Mouse (Mus musculus): Measurements from ENCODE around the gene Tceal8.
"Not testable (repeated sequence)": the region's sequence is repeated elsewhere in the genome, so short reads cannot be mapped to it uniquely, and the experiment has no call there.

Gene Tceal8

DNA sequence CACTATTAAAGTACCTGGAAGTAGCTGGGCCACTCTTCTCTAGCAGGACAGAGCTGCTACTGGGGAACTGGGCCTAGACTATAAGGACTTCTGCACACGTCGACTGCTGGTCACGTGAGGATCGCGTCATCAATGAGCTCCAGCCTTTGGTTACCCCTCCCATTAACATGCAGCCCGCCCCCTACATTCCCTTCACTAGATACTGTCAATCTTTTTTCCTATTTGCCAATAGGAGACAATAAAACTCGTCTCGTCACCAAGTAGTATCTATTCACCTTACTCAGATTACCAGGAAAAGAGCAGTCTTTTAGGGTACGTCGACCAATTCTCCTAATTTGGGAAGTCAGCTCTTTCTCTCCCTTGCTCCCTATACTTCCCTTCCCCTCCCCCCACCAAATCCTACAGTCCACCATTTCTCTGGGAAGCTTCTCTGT is at the start of gene Tceal8:
Tceal8 (minus strand) TSS at position 225 of the 434 bp plus-strand sequence.
- DNase-seq (ENCODE audit: extremely low spot score, low read depth, low spot score): peak; percentile 66

DNA sequence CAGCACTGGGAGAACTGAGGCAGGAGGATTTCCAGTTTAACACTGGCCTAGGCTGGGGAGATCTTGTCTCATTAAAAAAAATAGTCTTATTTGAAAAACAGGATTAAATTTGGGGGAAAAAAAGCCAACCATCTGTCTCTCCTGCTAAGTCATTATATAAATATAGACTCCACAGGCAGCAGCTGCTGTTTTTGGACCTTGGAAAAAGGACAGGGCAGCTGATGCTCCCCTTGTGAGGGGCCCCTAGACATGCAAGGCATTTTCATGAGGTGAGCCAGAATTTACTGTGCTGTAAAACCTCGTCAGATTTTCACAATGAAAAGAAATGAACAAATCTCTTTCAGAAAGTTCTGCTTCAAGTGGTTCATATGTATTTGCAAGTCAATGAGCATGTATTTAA is 44.2 kb upstream of the Tceal8 start:
- no peak for DNase-seq (ENCODE audit: extremely low spot score, low read depth, low spot score)

DNA sequence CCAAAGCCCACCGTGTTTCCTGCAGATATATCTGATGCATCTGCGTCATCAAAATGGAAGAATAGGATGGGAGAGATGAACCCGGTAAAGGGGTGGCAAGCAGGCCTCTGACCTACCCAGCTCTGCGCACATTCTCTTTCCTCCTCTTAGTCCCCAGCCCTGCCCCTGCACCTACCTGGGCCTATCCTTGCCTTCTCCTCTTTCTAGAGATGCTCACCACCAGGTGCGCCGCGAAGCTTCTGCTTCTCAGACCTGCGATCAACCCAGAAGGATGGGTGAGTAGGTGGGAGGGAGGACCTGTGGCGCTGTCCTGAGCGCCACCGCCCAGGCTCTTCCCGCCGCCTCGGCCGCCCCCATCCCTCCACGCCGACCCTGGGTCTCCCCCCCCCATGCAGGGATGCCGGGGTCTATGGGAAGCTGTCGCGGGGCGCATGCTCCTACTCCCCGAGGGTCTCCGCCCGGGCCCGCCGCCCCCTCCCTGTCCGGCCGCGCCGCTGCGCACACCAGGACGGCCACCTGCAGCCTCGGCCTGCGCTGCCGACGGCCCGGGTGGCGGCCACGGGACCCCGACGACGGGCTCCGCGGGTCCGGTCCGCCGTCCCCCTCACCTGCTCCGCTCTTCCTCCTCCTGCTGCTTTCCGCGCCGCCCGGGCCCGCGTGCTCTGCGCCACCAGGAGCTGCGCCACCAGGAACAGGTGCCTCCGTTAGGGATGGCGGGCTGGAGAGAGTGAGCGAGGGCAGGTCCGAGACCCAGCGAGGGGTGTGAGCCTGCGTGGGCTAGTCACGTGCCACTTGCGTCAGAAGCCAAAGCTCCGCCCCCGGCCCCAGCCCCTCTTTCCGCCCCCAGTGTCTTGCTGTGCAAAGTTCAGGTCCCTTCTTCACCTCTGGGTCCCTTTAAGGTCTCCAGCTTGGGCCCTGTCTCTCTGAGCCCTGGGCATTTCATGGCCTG is 42.9 kb upstream of the Tceal8 start, which contains the start of the genes Tceal7 and Bex1:
Tceal7 (plus strand) TSS at position 51 of the 949 bp plus-strand sequence.
Bex1 (minus strand) TSS at position 785 of the 949 bp plus-strand sequence.
- not testable (repeated sequence) for DNase-seq (ENCODE audit: extremely low spot score, low read depth, low spot score)

DNA sequence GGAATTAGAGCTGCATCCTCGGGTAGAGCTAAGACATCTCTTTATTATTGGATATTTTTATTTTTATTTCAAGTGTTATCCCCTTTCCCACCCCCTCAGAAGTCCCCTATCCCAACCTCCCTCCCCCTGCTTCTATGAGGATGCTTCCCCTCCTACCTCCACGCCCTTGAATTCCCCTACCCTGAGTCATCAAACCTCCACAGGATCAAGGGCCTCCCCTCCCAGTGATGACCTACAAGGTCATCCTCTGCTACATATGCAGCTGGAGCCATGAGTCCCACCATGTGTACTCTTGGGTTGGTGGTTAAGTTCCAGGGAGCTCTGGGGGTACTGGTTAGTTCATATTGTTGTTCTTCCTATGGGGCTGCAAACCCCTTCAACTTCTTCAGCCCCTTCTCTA is 41.3 kb upstream of the Tceal8 start:
- no peak for DNase-seq (ENCODE audit: extremely low spot score, low read depth, low spot score)

DNA sequence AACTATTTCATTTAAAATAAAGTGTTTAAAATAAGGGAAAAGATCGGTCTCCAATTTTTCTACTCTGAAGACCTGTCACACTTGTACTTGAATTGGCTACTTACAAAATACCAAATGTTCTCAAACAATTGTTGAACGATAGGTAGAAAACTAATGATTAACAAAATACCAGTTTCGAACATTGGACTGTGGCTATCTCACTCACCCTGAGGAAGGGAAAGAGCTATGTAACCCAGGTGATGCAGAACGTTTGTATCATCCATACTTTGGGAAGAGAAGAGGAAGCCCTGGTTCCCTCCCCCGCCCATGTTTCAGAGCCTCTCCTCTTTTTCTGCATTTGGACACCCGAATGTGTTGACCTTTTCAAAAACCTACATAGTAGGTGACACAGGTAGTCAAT is 32.3 kb upstream of the Tceal8 start:
- no peak for DNase-seq (ENCODE audit: extremely low spot score, low read depth, low spot score)

DNA sequence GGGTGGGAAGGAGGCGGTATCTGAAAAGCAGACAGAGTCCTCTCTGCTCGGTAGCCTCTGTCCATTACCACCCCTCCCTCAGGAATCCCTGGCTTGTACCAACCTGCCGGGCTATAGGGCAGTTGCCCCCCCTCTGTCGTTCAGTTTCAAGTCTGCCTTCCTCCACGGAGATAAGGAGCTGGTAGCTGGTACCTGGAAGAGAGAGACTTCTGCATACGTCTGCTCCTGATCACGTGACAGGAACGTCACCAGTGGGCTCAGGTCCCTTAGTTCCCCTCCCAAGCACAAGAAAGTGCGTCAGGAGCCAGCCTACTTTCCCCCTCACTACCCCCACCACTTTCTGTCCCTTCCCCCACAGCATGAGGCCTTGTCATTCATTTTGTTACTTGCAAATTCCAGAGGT is 31.5 kb upstream of the Tceal8 start, which contains the start of gene Tceal5:
Tceal5 (minus strand) TSS at position 213 of the 403 bp plus-strand sequence.
- no peak for DNase-seq (ENCODE audit: extremely low spot score, low read depth, low spot score)

DNA sequence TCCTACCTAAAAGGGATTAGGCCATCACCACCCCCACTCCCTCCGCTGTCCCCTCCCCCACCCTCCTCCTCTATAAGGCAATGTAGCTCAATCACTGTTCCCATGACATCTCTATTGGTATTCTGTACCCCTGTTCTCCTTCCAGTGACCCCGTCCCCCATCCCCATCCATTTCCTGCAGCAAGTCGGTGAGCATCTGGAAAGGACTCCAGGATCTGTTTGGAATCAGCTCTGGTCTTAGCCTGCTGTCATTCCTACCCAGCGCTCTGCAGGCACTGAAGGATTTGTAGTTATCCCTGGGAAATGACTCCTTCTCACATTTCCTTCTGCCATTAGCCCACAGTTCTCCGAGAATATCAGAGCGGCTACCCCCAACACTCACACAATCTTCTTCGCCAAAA is 31.1 kb upstream of the Tceal8 start:
- no peak for DNase-seq (ENCODE audit: extremely low spot score, low read depth, low spot score)

DNA sequence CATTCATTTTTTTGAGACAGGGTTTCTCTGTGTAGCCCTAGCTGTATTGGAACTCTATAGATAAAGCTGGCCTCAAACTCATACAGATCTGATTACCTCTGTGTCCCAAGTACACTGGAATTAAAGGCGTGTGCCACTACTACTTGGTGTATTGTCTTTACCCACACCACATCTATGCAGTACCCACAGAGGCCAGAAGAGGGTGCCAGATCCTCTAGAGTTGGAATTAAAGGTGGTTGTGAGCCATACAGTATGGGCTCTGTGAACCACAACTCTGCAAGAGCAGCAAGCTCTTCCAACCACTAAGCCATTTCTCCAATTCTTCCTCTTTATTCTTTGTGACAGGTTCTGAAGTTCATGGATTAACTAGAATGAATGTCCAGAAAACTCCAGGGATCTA is 24.7 kb upstream of the Tceal8 start:
- DNase-seq (ENCODE audit: extremely low spot score, low read depth, low spot score): no peak

DNA sequence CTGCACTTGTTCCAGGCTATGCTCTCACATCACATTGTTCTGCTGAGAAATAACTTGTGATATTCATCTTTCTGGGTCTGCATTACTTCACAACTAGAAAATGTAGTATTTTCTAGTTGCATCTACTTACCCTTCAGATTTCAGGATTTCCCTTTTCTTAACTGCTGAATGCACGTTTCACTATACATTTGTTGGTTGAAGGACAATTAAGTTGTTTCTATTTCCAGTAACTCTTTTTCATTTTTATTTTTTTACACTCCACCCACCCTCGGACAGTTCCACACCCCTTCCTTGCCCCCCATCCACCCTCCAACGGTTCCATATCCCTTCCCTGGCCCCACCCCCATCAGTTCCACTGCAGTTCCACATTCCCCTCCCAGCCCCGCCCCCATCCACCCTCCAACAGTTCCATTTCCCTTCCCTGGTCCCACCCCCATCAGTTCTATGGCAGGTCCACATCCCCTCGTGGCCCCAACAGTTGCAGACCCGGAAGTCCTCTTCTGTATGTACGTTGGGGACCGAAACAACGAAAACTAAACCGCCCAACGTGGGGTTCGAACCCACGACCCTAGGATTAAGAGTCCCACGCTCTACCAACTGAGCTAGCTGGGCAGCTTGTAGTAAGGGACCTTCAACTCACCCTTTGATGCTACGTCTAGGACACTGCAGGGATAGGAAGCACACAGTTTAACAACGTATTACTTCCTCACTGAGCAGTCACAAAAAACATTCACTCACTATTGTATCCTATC is 23.2 kb upstream of the Tceal8 start:
- no peak for DNase-seq (ENCODE audit: extremely low spot score, low read depth, low spot score)

DNA sequence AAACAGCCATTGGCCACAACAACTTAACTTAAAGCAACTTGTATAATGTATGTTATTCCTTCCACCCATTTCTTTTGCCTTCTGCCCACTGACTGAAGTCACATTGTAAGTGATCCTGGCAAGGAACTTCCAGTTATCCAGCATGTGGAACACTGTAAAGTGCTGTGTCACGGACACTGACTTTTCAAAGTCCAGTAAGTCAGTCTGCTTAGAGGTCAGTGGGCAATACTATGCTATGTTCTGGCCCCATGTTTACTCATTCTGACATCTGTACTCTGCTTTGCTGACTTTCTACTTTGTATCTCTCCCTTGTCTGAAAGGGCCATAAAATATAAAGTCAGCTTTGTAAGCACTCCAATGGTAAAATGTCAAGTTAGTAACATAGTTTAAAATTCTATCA is 11.0 kb upstream of the Tceal8 start:
- DNase-seq (ENCODE audit: extremely low spot score, low read depth, low spot score): no peak

DNA sequence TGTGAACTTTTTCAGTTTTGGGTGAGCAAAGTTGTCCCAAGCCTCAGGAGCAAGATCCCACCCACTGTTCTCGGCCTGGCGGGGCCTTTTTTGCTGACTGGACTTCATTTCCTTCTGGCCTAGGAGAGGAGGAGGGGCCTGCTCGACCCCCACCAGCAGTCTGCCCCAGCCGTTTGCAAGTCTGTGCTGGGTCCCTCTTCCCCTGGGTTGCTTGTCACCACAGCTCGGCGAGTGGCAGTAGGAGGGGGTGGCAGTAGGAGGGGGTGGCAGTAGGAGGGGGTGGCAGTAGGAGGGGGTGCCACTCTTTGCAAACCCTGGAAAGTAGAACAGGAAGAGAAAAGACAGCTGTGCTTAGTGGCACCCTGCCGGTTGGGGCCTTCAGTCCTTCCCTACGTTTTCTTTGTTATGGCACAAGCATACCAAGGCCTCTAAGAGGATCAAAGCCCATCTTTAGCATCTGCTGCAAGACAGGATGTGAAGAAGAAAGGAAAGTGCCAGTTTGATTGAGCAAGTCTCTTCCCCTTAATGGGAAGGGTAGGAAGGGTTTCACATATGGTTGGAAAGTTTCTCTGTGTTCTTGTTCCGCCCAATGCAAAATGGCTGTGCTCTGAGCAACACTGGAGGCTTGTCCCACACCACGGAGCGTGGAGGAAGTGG is 8.9 kb upstream of the Tceal8 start:
- no peak for DNase-seq (ENCODE audit: extremely low spot score, low read depth, low spot score)

DNA sequence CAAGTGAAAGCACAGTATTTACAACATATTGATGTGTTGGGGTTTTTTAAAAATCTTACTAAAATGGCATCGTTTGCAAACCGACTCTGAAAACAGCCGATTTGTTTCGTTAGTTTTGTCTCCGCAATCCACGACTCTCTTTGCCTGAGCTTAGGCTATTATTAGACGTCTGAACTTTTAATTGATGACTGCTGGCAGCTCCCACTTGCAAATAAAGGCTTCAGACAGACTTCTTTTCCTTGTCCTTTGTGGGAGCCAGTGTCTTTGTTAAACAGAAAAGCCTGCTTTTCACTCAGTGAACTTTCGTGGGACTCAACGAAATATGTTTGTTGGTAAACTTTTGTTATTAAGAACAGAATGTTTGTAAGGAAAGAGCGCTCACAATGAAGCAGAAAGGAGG is 644 bp upstream of the Tceal8 start:
- peak; percentile 6 for DNase-seq (ENCODE audit: extremely low spot score, low read depth, low spot score)

DNA sequence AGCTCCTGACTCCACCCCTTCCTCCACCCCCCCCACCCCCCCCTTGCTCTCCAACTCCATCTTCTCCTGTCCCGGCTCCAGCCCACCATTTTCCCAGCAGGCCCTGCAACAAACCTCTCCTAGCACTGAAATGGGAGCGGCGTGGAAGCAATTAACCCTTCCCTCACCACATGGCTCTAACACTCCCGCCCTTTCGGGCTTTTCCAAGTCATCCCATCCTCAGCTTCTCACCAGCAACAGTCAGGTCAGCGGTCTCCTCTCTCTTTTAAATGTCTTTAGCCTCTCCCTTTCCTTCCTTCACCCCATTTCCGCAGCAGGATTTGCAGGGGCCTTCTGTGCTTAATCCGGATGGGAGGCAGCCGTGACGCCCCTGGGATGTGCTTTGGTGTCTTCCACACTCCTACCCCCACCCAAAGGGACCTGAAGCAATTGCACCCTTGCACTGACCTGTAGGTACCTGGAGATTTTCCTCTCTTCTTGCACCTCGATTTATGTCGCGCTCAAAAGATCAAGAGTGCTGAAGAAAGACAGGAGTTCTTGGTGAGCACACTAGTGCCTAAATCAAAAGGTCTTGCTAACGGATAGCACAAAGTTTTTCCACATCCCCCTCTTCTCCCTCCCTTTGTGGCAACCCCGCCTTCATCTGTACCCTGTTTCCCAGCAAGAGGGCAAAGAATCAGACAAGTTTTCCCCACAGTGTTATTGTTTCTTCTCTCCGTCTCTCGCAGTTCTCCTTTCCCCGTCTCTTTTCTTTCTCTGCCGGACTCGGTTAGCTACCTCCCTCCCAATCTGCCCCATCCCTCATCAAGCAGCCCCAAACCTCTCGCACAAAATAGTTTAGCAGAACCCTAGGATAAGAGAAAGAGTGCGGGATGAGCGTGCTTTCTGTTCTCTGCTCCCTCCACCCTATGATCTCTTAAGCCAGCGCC is 689 bp downstream of the Tceal8 start:
- no peak for DNase-seq (ENCODE audit: extremely low spot score, low read depth, low spot score)

DNA sequence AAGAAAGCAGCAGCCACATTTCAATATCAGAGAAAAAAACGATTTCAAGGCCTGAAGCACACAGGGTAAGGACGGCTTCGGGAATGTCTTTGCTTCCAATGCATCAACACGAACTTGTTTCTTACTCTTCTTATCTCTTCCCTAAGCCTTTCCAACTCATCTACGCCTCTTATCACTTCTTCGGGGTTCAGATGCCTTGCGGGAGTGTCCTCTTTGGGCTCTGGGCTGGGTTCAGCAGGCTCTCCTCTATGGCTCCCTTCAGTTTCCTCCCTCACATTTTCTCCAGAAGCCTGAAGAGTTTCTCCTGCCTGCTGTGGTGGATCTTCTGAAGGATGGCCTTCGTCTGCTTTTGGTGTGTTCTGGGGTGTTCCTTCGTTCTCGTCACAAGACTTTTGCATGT is 1.5 kb downstream of the Tceal8 start:
- no peak for DNase-seq (ENCODE audit: extremely low spot score, low read depth, low spot score)

DNA sequence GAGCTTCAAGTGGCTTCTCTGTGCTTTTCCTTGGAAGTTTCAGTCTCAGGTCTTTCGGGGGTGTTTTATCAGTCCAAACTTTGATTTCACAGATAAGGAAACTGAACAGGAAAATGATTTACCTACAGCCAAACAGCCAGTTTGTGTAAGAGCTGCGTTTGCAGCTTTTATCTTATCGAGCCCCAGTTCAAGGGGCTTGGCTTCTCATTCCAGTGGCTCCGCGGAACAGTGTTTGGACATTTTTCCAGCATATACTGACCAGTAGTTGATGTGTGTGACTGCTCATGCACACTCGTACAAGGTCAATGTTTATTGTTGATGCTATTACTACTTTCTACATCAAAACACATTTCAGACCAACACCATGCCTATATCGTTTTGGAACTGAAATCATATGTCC is 27.9 kb downstream of the Tceal8 start:
- DNase-seq (ENCODE audit: extremely low spot score, low read depth, low spot score): no peak

DNA sequence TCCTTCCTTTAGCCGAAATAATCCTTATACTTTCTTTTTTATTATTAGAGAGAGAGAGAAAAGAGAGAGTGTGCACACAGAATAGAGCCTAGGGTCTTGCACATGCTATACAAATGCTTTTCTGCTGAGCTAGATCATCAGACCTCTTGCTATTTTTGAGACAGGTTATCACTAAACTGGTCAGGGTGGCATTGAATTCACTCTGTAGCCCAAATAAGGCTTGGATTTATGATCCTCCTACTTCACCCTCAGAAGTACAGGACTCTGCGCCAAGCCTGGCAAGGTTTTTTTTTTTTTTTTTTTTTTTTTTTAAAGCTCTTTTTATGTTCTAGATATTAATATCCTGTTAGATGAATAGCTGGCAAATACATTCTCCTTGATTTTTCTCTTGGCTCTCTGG is 28.4 kb downstream of the Tceal8 start:
- no peak for DNase-seq (ENCODE audit: extremely low spot score, low read depth, low spot score)

DNA sequence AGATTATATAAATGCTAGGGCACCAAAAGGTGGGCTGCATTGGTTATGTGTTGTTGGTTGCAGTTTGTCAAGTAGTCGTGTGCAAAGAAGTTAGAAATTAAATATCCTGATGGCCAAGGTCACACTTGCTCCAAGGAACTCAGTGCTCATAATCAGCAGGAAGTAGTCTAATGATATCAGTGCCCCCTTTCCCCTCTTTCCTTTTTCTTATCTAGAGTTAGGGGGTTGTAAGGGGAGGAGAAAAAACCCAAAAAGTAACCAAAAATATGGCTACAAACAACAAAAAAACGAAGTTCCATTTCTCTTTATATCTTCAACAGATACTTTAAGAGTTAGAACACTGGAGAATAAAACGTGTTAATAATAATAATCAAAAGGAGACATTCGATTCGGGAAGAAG is 30.8 kb downstream of the Tceal8 start:
- no peak for DNase-seq (ENCODE audit: extremely low spot score, low read depth, low spot score)

DNA sequence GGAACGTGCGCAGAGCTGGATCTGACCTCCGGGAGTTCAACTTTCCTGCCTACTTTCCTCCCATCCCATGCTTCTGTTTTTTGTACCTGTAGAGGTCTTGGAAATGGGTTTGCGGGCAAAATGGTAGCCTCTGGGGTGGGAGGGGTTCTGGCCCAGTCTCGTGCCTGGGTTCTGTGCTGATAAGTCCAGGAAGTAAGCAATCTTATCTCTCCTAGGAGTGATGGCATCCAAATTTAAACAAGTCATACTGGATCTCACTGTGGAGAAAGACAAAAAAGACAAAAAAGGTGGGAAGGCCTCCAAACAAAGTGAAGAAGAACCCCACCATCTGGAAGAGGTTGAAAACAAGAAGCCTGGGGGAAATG is 32.5 kb downstream of the Tceal8 start:
- not testable (repeated sequence) for DNase-seq (ENCODE audit: extremely low spot score, low read depth, low spot score)

DNA sequence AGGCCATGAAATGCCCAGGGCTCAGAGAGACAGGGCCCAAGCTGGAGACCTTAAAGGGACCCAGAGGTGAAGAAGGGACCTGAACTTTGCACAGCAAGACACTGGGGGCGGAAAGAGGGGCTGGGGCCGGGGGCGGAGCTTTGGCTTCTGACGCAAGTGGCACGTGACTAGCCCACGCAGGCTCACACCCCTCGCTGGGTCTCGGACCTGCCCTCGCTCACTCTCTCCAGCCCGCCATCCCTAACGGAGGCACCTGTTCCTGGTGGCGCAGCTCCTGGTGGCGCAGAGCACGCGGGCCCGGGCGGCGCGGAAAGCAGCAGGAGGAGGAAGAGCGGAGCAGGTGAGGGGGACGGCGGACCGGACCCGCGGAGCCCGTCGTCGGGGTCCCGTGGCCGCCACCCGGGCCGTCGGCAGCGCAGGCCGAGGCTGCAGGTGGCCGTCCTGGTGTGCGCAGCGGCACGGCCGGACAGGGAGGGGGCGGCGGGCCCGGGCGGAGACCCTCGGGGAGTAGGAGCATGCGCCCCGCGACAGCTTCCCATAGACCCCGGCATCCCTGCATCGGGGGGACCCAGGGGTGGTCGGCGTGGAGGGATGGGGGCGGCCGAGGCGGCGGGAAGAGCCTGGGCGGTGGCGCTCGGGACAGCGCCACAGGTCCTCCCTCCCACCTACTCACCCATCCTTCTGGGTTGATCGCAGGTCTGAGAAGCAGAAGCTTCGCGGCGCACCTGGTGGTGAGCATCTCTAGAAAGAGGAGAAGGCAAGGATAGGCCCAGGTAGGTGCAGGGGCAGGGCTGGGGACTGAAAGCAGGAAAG is 33.1 kb downstream of the Tceal8 start, which contains the start of gene Bex4:
Bex4 (plus strand) TSS at position 170 of the 813 bp plus-strand sequence.
- DNase-seq (ENCODE audit: extremely low spot score, low read depth, low spot score): not testable (repeated sequence)

Data from hindlimb bud, embryonic 11.5 days (tissue).